Mouse (Mus musculus) left cerebral cortex, postnatal 10 days (tissue): ENCODE data around the gene Pdk3. TPM values are rescaled to one million over a fixed set of nuclear protein-coding genes. Genes with fewer than 3 reads are reported as not detected.

Source experiments
- DNase-seq, 2 experiments: peaks; one replicate each; pipeline ENCODE4 v3.0.0; 2021 to 2022; ENCODE audit warnings: low spot score in 2 of 2, mixed read lengths in 1 of 2; ENCODE audit errors: extremely low spot score in 1 of 2
- intact Hi-C: fragments of 180-260 bp; cut with DNase I; formaldehyde crosslinking; loops from one replicate; pipeline ENCODE4 v1.15.1; 2025
- total RNA-seq, 2 experiments: library from RNA; stranded (reverse); gene quantifications; 2 replicates each; pipeline ENCODE4 v1.2.3; 2021

The Pdk3 gene
- total RNA-seq, 2 experiments from 2014 or later, result 26.7 to 30.0 TPM

DNA sequence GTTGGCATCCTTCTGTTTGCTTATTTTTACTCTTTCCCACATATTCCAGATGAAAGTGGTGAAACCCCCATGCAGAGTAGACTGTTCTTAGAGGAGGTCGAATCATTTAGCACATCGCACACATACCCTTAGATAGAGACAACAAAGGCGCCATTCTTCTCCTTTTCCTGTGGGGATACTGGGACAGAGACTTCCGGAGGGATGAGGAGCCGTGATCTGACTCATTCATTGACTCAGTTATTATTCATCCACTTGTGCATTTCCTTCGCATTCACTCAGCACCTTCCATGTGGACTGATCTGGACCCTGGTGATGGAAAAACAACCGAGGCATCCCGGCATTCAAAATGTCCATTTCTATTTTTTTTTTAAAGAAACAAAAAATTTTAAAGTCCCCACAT is 101.1 kb downstream of the Pdk3 start:
- DNase-seq, result no peak
- intact Hi-C loops, result no loop called here

DNA sequence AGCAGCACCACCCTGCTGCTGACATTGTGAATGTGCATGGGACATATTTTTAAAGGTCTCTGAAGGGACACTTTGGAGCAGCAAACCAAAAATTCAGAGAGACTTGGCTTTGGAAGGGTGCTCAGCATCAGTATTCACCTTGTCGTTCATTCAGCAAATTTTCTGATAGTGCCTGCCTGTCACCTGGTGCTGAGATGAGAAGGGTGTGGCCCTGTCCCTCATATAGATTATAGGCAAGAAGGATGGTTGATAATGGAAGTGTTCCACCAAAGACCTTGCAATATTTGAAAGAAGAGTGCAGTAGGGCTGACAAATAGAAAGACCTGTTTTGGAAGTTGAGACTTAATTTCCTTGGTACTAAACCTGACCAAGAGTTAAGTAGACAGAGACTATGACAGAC is 102.5 kb downstream of the Pdk3 start:
- intact Hi-C loops, result no loop called here

More for the DNA sequence above, 102.5 kb downstream of the Pdk3 start:
- DNase-seq, result no peak

Other genes starting within 250 kb of the Pdk3 start
- gene Pola1, start 200.0 kb downstream of the Pdk3 start, total RNA-seq, result 1 to 10 TPM; 6.6 to 7.6 TPM
- 10 to 100 TPM; 57.9 to 62.5 TPM for gene Pcyt1b, start 177.3 kb downstream of the Pdk3 start, total RNA-seq
- under 1 TPM in 1 of 2 experiments, not detected in 1; 0.39 TPM for gene AU015836, start 136.5 kb upstream of the Pdk3 start, total RNA-seq